Mouse (Mus musculus) limb, embryonic 13.5 days (tissue): ENCODE measurements around the gene Olfr575. TPM values are rescaled to one million over a fixed set of nuclear protein-coding genes. Genes with fewer than 3 reads are reported as not detected.

Experiments
- ATAC-seq: fragments of 200-750 bp; cut with Nextera tagmentation; 2 replicates; pipeline ENCODE4 v1.8.0; 2017; ENCODE audit warnings: low read depth, moderate number of reproducible peaks, moderate TSS enrichment; ENCODE audit not compliant: low FRiP score
- H3K27ac ChIP-seq: fragments of 300-500 bp; sonication (generic); 2 replicates; pipeline ENCODE4 v1.5.1; 2015; ENCODE audit warnings: inconsistent platforms, mild to moderate bottlenecking, moderate library complexity
- H3K27me3 ChIP-seq: fragments of 300-500 bp; sonication (generic); 2 replicates; pipeline ENCODE4 v1.6.1; 2015; ENCODE audit warnings: mild to moderate bottlenecking, inconsistent platforms
- H3K36me3 ChIP-seq: fragments of 300-500 bp; sonication (generic); 2 replicates; pipeline ENCODE4 v1.6.1; 2015; ENCODE audit warnings: inconsistent platforms, mild to moderate bottlenecking, moderate library complexity
- H3K4me1 ChIP-seq: fragments of 300-500 bp; sonication (generic); 2 replicates; pipeline ENCODE4 v1.6.1; 2015; ENCODE audit warnings: inconsistent platforms
- H3K4me2 ChIP-seq: fragments of 300-500 bp; sonication (generic); replicated peaks from 2 replicates; pipeline ENCODE4 v1.6.1; 2015; ENCODE audit warnings: inconsistent platforms, mild to moderate bottlenecking, moderate library complexity
- H3K4me3 ChIP-seq: fragments of 300-500 bp; sonication (generic); 2 replicates; pipeline ENCODE4 v1.5.1; 2015; ENCODE audit warnings: moderate library complexity, mild to moderate bottlenecking, inconsistent platforms
- H3K9ac ChIP-seq: fragments of 300-500 bp; sonication (generic); 2 replicates; pipeline ENCODE4 v1.6.1; 2015; ENCODE audit warnings: mild to moderate bottlenecking, inconsistent platforms
- H3K9me3 ChIP-seq: fragments of 300-500 bp; sonication (generic); 2 replicates; pipeline ENCODE4 v1.6.1; 2016; ENCODE audit warnings: inconsistent platforms
- WGBS: fragments of 180-500 bp; shearing (Covaris S2); methylation state at CpG from one replicate; pipeline ENCODE4 v1.1.7; 2015; 5-methylcytosine and 5-hydroxymethylcytosine counted together
- polyA plus RNA-seq: library from polyadenylated mRNA; unstranded; fragments of >200 nt; fragmentation: Nextera tagmentation; extraction: Ambion mirVana; gene quantifications from 2 replicates; pipeline ENCODE4 v1.2.1, GENCODE M21; 2015

The Olfr575 gene
- polyA plus RNA-seq, 1 experiment from 2014 or later, result not detected

DNA sequence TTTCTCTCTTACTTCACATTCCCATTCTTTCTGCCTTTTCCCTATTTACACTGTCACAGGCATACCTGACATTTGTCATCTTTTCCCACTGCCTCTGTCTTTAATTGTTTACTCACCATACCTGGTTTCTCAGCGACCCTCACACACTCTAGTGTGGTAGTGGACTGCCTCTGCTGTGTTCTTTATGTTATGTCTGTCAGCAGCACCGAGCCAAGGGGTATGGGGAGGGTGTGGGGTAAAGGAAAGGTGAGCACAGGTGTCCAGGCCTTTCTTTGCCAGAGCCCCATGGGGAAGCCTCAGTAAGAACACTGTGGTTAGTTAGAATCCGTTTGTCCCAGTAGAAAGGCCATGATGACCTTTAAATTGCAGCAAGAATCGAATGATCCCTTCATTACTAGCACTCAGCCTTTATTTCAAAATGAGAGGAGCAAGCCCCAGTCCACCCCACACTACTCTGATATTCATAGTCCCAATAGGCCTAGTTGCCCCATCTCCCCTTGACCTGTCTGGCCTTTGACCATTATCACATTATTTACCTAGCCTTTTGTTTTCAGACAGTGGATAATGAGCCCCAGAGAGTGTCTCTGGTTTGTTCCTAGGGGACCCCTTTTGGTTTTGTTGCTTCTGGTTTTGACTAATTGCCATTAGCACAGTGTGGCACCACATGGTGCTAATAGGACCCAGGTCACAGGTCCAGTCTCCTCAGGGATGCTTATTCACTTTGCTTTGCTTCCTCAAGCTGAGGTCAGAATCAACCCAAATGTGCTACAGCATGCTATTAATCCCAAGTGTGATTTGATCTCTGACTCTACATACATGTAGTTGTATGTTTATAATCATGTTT is 41.3 kb downstream of the Olfr575 start, which contains the start of gene Olfr571:
TSS of gene Olfr571 (minus strand) at position 505 of the 844 bp plus-strand sequence.
- no peaks in the 10 kb centered on the region for H3K36me3 ChIP-seq
- H3K4me3 ChIP-seq, result no peak within 1 kb of the TSS
- no peaks in the 10 kb centered on the region for H3K27me3 ChIP-seq
- no peak within 1 kb of the TSS for H3K4me2 ChIP-seq
- H3K4me1 ChIP-seq, result no peaks in the 10 kb centered on the region
- no peaks in the 10 kb centered on the region for H3K9me3 ChIP-seq
- no peak within 1 kb of the TSS for H3K9ac ChIP-seq
- ATAC-seq, result no peak
- H3K27ac ChIP-seq, result no peak within 1 kb of the TSS
- WGBS, result 60% methylated on average over 4 of the region's 4 CpGs

DNA sequence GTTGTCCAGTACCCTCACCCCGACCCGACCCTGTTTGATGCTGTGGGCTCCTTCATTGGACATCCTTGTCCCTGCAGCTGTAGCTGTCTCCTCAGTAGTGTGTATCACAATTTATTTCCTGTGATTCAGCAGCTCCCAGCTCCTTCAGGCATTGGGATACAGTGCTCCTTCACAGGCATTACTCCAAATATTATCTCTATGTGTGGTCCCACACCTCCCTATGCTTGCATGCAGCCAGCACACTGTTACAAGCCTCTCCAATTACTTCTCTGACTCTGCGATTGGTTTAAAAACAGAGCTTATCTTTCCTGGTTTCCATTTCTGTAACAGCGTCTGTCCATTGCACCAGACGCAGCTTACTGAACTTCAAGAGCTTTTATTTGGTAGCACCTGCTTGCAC is 42.2 kb downstream of the Olfr575 start:
- H3K27me3 ChIP-seq, result no peaks in the 10 kb centered on the region
- 61% methylated on average over 5 of the region's 5 CpGs for WGBS
- ATAC-seq, result no peak

DNA sequence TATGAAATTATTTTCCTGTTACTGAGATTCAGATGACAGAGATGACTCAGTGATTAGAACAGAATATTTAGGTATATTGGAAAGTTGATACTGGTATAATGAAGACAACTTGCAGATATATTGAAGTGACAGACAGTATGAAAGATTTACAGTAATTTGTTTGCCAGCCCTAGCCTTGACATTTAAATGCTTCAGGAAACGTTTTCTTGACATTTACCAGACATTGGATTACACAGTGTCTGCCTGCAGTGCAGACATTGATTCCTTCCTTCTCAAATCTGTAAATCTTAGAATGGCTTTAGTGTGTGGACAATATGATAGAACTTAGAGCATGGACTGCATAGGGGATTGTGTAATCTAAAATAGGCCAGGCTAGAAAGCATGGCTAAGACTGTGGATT is 43.3 kb downstream of the Olfr575 start:
- ATAC-seq, result no peak
- no peaks in the 10 kb centered on the region for H3K4me1 ChIP-seq
- H3K27ac ChIP-seq, result no peak overlapping the region
- no peak overlapping the region for H3K4me2 ChIP-seq
- 19% methylated on average over 1 of the region's 1 CpGs for WGBS
- no peak overlapping the region for H3K4me3 ChIP-seq
- no peak overlapping the region for H3K9ac ChIP-seq
- H3K9me3 ChIP-seq, result no peaks in the 10 kb centered on the region
- no peaks in the 10 kb centered on the region for H3K36me3 ChIP-seq
- no peaks in the 10 kb centered on the region for H3K27me3 ChIP-seq

More for the DNA sequence above, 42.2 kb downstream of the Olfr575 start:
- H3K36me3 ChIP-seq, result no peaks in the 10 kb centered on the region
- H3K4me3 ChIP-seq, result no peak overlapping the region
- H3K4me1 ChIP-seq, result no peaks in the 10 kb centered on the region
- H3K9me3 ChIP-seq, result no peaks in the 10 kb centered on the region
- no peak overlapping the region for H3K27ac ChIP-seq
- H3K4me2 ChIP-seq, result no peak overlapping the region
- H3K9ac ChIP-seq, result no peak overlapping the region

Other genes with a start within 250 kb of the Olfr575 start
- gene Olfr33, start 239.7 kb downstream of the Olfr575 start, polyA plus RNA-seq, result not detected in 2 replicates
- gene Olfr559, start 231.3 kb downstream of the Olfr575 start, polyA plus RNA-seq, result not detected in 2 replicates
- gene Olfr560, start 199.4 kb downstream of the Olfr575 start, polyA plus RNA-seq, result not detected in 2 replicates
- gene Olfr78, start 199.3 kb downstream of the Olfr575 start, polyA plus RNA-seq, result not detected in 2 replicates
- not detected in 2 replicates for gene Olfr561, start 187.6 kb downstream of the Olfr575 start, polyA plus RNA-seq
- gene Olfr564, start 155.3 kb downstream of the Olfr575 start, polyA plus RNA-seq, result not detected in 2 replicates
- not detected in 2 replicates for gene Olfr566, start 100.0 kb downstream of the Olfr575 start, polyA plus RNA-seq
- gene Olfr568, start 81.7 kb downstream of the Olfr575 start, polyA plus RNA-seq, result not detected in 2 replicates
- not detected in 2 replicates for gene Olfr569, start 67.9 kb downstream of the Olfr575 start, polyA plus RNA-seq
- not detected in 2 replicates for gene Olfr570, start 64.2 kb downstream of the Olfr575 start, polyA plus RNA-seq
- gene Olfr571, start 41.2 kb downstream of the Olfr575 start, polyA plus RNA-seq, result not detected in 2 replicates
- not detected in 2 replicates for gene Olfr572, start 34.4 kb downstream of the Olfr575 start, polyA plus RNA-seq
- not detected in 2 replicates for gene Olfr573-ps1, start 16.2 kb downstream of the Olfr575 start, polyA plus RNA-seq
- gene Olfr574, start 10.3 kb downstream of the Olfr575 start, polyA plus RNA-seq, result not detected in 2 replicates
- gene Olfr576, start 3.9 kb upstream of the Olfr575 start, polyA plus RNA-seq, result not detected in 2 replicates
- not detected in 2 replicates for gene Olfr577, start 17.2 kb upstream of the Olfr575 start, polyA plus RNA-seq
- gene Olfr578, start 30.5 kb upstream of the Olfr575 start, polyA plus RNA-seq, result not detected in 2 replicates
- gene Olfr582, start 79.2 kb upstream of the Olfr575 start, polyA plus RNA-seq, result not detected in 2 replicates
- not detected in 2 replicates for gene Olfr583, start 92.5 kb upstream of the Olfr575 start, polyA plus RNA-seq
- not detected in 2 replicates for gene Olfr584, start 123.1 kb upstream of the Olfr575 start, polyA plus RNA-seq
- gene Olfr585, start 138.9 kb upstream of the Olfr575 start, polyA plus RNA-seq, result not detected in 2 replicates
- gene Olfr586, start 166.9 kb upstream of the Olfr575 start, polyA plus RNA-seq, result not detected in 2 replicates
- gene Olfr588-ps1, start 182.1 kb upstream of the Olfr575 start, polyA plus RNA-seq, result not detected in 2 replicates
- not detected in 2 replicates for gene Olfr589, start 197.6 kb upstream of the Olfr575 start, polyA plus RNA-seq
- gene Olfr591, start 219.6 kb upstream of the Olfr575 start, polyA plus RNA-seq, result not detected in 2 replicates
- gene Olfr592, start 226.0 kb upstream of the Olfr575 start, polyA plus RNA-seq, result not detected in 2 replicates